In genomic region chr6:29736610-29737458, GRCm38 (mm10) we compare ENCODE assay signal across 8 mouse cellular contexts. TPM values are rescaled to one million over a fixed set of nuclear protein-coding genes. Genes with fewer than 3 reads are reported as not detected.
DNase-seq lines count a peak whose midpoint lies in the region; ATAC-seq and TF ChIP-seq lines count a peak whose summit lies in the region.

No protein-coding gene starts in this region.

- no peaks in the 10 kb centered on the region for H3K9me3 ChIP-seq in embryonic facial prominence, embryonic 12.5 days
- H3K9me3 ChIP-seq in intestine, embryonic 15.5 days = no peaks in the 10 kb centered on the region
- H3K9me3 ChIP-seq in neural tube, embryonic 11.5 days (ENCODE audit: control insufficient read depth, low read length) = no peaks in the 10 kb centered on the region

- DNase-seq in lung, adult 2 months = no peak
- no peak for DNase-seq in lung, postnatal 25 days (ENCODE audit: low spot score)
- DNase-seq in neural tube, embryonic 11.5 days (ENCODE audit: low spot score) = no peak
- DNase-seq in spleen, postnatal 14 days (ENCODE audit: low spot score in 2 of 2) = no peak
- no peak for DNase-seq in ovary, postnatal 36 days (ENCODE audit: low spot score)
- no peak for DNase-seq in cerebellum, adult 9-11 months

- no peak for TF ChIP-seq CTCF in lung, adult 2 months (IDR thresholded peaks at IDR 0.05; ENCODE audit: insufficient read depth, low read length)

- peak overlapping the region; percentile 99 for H3K9ac ChIP-seq in embryonic facial prominence, embryonic 12.5 days
- H3K9ac ChIP-seq in intestine, embryonic 15.5 days = peak overlapping the region; percentile 91
- peak overlapping the region; percentile 95 for H3K9ac ChIP-seq in neural tube, embryonic 11.5 days (ENCODE audit: low read length)

- WGBS in lung, adult 2 months = 15% methylated on average over 13 of the region's 13 CpGs
- WGBS in embryonic facial prominence, embryonic 12.5 days = 15% methylated on average over 13 of the region's 13 CpGs
- WGBS in intestine, embryonic 15.5 days = 9% methylated on average over 13 of the region's 13 CpGs
- 18% methylated on average over 13 of the region's 13 CpGs for WGBS in neural tube, embryonic 11.5 days

- TF ChIP-seq POLR2A in lung, adult 2 months (IDR thresholded peaks at IDR 0.05; ENCODE audit: borderline replicate concordance, extremely low read depth, low read depth, low read length) = no peak

- no peak for ATAC-seq in embryonic facial prominence, embryonic 12.5 days (ENCODE audit: insufficient number of reproducible peaks, insufficient read depth, low FRiP score, low TSS enrichment)
- 0 out of 2 replicates have a peak, but pooled peaks have one; percentile 4 for ATAC-seq in intestine, embryonic 15.5 days
- ATAC-seq in neural tube, embryonic 11.5 days (ENCODE audit: insufficient read depth, low FRiP score, low TSS enrichment) = no peak

- peak overlapping the region; percentile 72 for H3K4me3 ChIP-seq in lung, adult 2 months (replicated peaks; ENCODE audit: extremely low read depth, low read depth, low read length)
- peak overlapping the region; percentile 93 for H3K4me3 ChIP-seq in embryonic facial prominence, embryonic 12.5 days
- H3K4me3 ChIP-seq in intestine, embryonic 15.5 days (replicated peaks) = peak overlapping the region; percentile 69
- H3K4me3 ChIP-seq in neural tube, embryonic 11.5 days (ENCODE audit: low read depth, low read length) = peak overlapping the region; percentile 93

- H3K4me1 ChIP-seq in lung, adult 2 months (ENCODE audit: control insufficient read depth, insufficient read depth, low read length) = peaks cover 7% of the 10 kb centered on the region
- peaks cover 19% of the 10 kb centered on the region for H3K4me1 ChIP-seq in embryonic facial prominence, embryonic 12.5 days
- H3K4me1 ChIP-seq in intestine, embryonic 15.5 days (replicated peaks) = peaks cover 16% of the 10 kb centered on the region
- H3K4me1 ChIP-seq in neural tube, embryonic 11.5 days (ENCODE audit: control insufficient read depth, insufficient read depth, low read length) = peaks cover 8% of the 10 kb centered on the region

- peak overlapping the region; percentile 93 for H3K4me2 ChIP-seq in embryonic facial prominence, embryonic 12.5 days (replicated peaks)
- peak overlapping the region; percentile 86 for H3K4me2 ChIP-seq in intestine, embryonic 15.5 days (replicated peaks)
- H3K4me2 ChIP-seq in neural tube, embryonic 11.5 days (ENCODE audit: low read depth) = peak overlapping the region; percentile 73

- H3K36me3 ChIP-seq in embryonic facial prominence, embryonic 12.5 days = peaks cover 15% of the 10 kb centered on the region; the same call in 1 of the 2 replicates
- 0 out of 2 replicates have a peak, but pooled peaks cover 3% of the 10 kb centered on the region for H3K36me3 ChIP-seq in intestine, embryonic 15.5 days
- no peaks in the 10 kb centered on the region for H3K36me3 ChIP-seq in neural tube, embryonic 11.5 days (ENCODE audit: control insufficient read depth, insufficient read depth, low read length)

- H3K27me3 ChIP-seq in embryonic facial prominence, embryonic 12.5 days = no peaks in the 10 kb centered on the region
- no peaks in the 10 kb centered on the region for H3K27me3 ChIP-seq in intestine, embryonic 15.5 days (replicated peaks)
- H3K27me3 ChIP-seq in neural tube, embryonic 11.5 days (ENCODE audit: control insufficient read depth, insufficient read depth, low read length) = no peaks in the 10 kb centered on the region

- H3K27ac ChIP-seq in embryonic facial prominence, embryonic 12.5 days = peak overlapping the region; percentile 99
- peak overlapping the region; percentile 98 for H3K27ac ChIP-seq in intestine, embryonic 15.5 days
- peak overlapping the region; percentile 88; the same call in 1 of the 2 replicates for H3K27ac ChIP-seq in neural tube, embryonic 11.5 days (ENCODE audit: low read depth, low read length)

RNA-seq across cellular contexts. Expression of gene Smo, which starts 1.5 kb away (rescaled TPM):
- 36.3 and 41.2 TPM in 2 replicates for polyA plus RNA-seq in lung, adult 2 months (2012; rRNA removed)
- 69.1 and 70.5 TPM in 2 replicates for polyA plus RNA-seq in embryonic facial prominence, embryonic 12.5 days (2016; fragmentation: Nextera tagmentation; extraction: Ambion mirVana)
- 29.4 and 30.1 TPM in 2 replicates for polyA plus RNA-seq in intestine, embryonic 15.5 days (2015; fragmentation: Nextera tagmentation; extraction: Ambion mirVana)
- 46.9 and 49.6 TPM in 2 replicates for polyA plus RNA-seq in neural tube, embryonic 11.5 days (2014; fragmentation: Nextera tagmentation; extraction: Ambion mirVana)

RNA-seq across cellular contexts. Expression of gene Ahcyl2, which starts 31.0 kb away (rescaled TPM):
- polyA plus RNA-seq in lung, adult 2 months (2012; rRNA removed) = 53.5 and 69.7 TPM in 2 replicates
- 20.5 and 21.4 TPM in 2 replicates for polyA plus RNA-seq in embryonic facial prominence, embryonic 12.5 days (2016; fragmentation: Nextera tagmentation; extraction: Ambion mirVana)
- polyA plus RNA-seq in intestine, embryonic 15.5 days (2015; fragmentation: Nextera tagmentation; extraction: Ambion mirVana) = 62.1 and 70.2 TPM in 2 replicates
- polyA plus RNA-seq in neural tube, embryonic 11.5 days (2014; fragmentation: Nextera tagmentation; extraction: Ambion mirVana) = 11.8 and 12.3 TPM in 2 replicates

RNA-seq across cellular contexts. Expression of gene Tspan33, which starts 42.8 kb away (rescaled TPM):
- polyA plus RNA-seq in lung, adult 2 months (2012; rRNA removed) = 2.6 and 2.7 TPM in 2 replicates
- 4.7 and 5.6 TPM in 2 replicates for polyA plus RNA-seq in embryonic facial prominence, embryonic 12.5 days (2016; fragmentation: Nextera tagmentation; extraction: Ambion mirVana)
- polyA plus RNA-seq in intestine, embryonic 15.5 days (2015; fragmentation: Nextera tagmentation; extraction: Ambion mirVana) = 5.2 and 6.8 TPM in 2 replicates
- 5.0 and 5.2 TPM in 2 replicates for polyA plus RNA-seq in neural tube, embryonic 11.5 days (2014; fragmentation: Nextera tagmentation; extraction: Ambion mirVana)
